Mouse (Mus musculus): ENCODE measurements at regions not wholly inside any gene's neighbourhood (a gene's known extent, or its start where the extent isn't known, plus 50 kb on each side); places are given as distances from the start of the nearest gene placed in this dataset.

GRCm38 (mm10) chr10:46016295-46016694 lies 438.7 kb downstream of the Hace1 start:
- TF ChIP-seq POLR2A (IDR thresholded peaks at IDR 0.05; ENCODE audit: insufficient read depth, low read depth, low read length) (no peak), CTCF (IDR thresholded peaks at IDR 0.05) (no peak)

All from heart, adult 2 months (tissue).